In the genomic region with DNA sequence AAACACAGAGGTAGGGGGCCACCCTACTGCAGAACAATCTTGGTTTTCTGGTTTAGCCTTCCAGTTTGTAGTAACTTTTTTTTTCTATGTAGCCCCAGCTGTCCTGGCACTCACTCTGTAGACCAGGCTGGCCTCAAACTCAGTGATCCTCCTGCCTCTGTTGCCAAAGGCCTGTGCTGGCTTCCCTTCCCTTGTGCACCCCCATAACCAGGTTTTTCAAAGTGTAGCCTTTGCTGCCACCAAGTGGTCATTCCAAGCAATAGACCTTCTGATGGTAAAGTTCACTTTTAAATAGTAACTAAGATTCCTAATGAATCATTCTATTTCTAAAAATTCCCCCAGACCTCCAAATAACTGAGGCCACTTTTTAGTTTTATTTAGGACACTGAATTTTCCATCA, we compare ENCODE assay signal across 9 mouse cellular contexts. TPM values are rescaled to one million over a fixed set of nuclear protein-coding genes. Genes with fewer than 3 reads are reported as not detected.
DNase-seq lines count a peak whose midpoint lies in the region; ATAC-seq lines count a peak whose summit lies in the region.
"Had no signal": no experiment of that assay in that cellular context is flagged by ENCODE, and none has a peak within 500 bp of the region (broad histone marks: within the 10 kb centered on the region; RNA-seq: fewer than 3 reads in every experiment).

No protein-coding gene starts in this region.

- intact Hi-C loops in gastrocnemius, postnatal 14 days (cut with DNase I; ENCODE audit: low total_unique reads) = loop anchor here (5.0 kb wide), 2 partner anchors 137 to 217 kb away; no protein-coding TSS in a partner anchor

- peak; percentile 65 for ATAC-seq in midbrain, embryonic 15.5 days (replicated peaks)

- H3K9ac ChIP-seq in midbrain, embryonic 15.5 days = no peak overlapping the region
- H3K9ac ChIP-seq: limb, embryonic 13.5 days had no signal

- H3K4me1 ChIP-seq in midbrain, embryonic 15.5 days = no peaks in the 10 kb centered on the region
- H3K4me1 ChIP-seq: limb, embryonic 13.5 days had no signal

- H3K4me3 ChIP-seq in midbrain, embryonic 15.5 days = no peak overlapping the region
- H3K4me3 ChIP-seq: limb, embryonic 13.5 days had no signal

- peaks cover 35% of the 10 kb centered on the region; the same call in 1 of the 2 replicates for H3K36me3 ChIP-seq in midbrain, embryonic 15.5 days (replicated peaks)

- H3K27me3 ChIP-seq in midbrain, embryonic 15.5 days (replicated peaks) = no peaks in the 10 kb centered on the region
- H3K27me3 ChIP-seq: limb, embryonic 13.5 days had no signal

- no peak overlapping the region for H3K4me2 ChIP-seq in midbrain, embryonic 15.5 days
- H3K4me2 ChIP-seq: limb, embryonic 13.5 days had no signal

- H3K9me3 ChIP-seq in midbrain, embryonic 15.5 days = no peaks in the 10 kb centered on the region
- H3K9me3 ChIP-seq: limb, embryonic 13.5 days had no signal

- DNase-seq in kidney, adult 18-20 months = peak; percentile 35
- DNase-seq in kidney, adult 11 months = no peak
- DNase-seq in ES-CJ7 (ENCODE audit: low read depth, low spot score) = peak; percentile 57
- peak; percentile 39 for DNase-seq in cerebellum, adult 11-12 months
- DNase-seq in gastrocnemius, postnatal 14 days = peak; percentile 31
- DNase-seq in kidney, postnatal 4 days = peak; percentile 56 to 59
- peak; percentile 63 for DNase-seq in thymus, postnatal 25 days

- no peak overlapping the region for H3K27ac ChIP-seq in midbrain, embryonic 15.5 days
- H3K27ac ChIP-seq: limb, embryonic 13.5 days had no signal

RNA-seq across cellular contexts. Expression of a gene that starts 23.2 kb away (rescaled TPM):
- total RNA-seq in gastrocnemius, postnatal 14 days (2021) = 10 to 100 TPM; 40.6 to 43.9 TPM
- 63.3 and 68.7 TPM in 2 replicates for polyA plus RNA-seq in midbrain, embryonic 15.5 days (2015; fragmentation: Nextera tagmentation; extraction: Ambion mirVana)

RNA-seq across cellular contexts. Expression of a gene that starts 31.9 kb away (rescaled TPM):
- 1 to 10 TPM; 1.1 to 1.7 TPM for total RNA-seq in gastrocnemius, postnatal 14 days (2021)
- 28.0 and 29.8 TPM in 2 replicates for polyA plus RNA-seq in midbrain, embryonic 15.5 days (2015; fragmentation: Nextera tagmentation; extraction: Ambion mirVana)
